Mouse (Mus musculus): Measurements from ENCODE around the gene Sorl1. TPM values are rescaled to one million over a fixed set of nuclear protein-coding genes. Genes with fewer than 3 reads are reported as not detected.

Gene Sorl1
- total RNA-seq, 2 experiments from 2014 or later = 137 to 158 TPM

GRCm38 (mm10) chr9:42035213-42035765 lies 88.8 kb downstream of the Sorl1 start:
- intact Hi-C loops (cut with DNase I) = loop anchor here (5.0 kb wide), 1 partner anchor 87 kb away; the partner anchor contains the start of gene Sorl1
- DNase-seq (ENCODE audit: low spot score in 2 of 2) = peak in 1 of 2 experiments; percentile 36

DNA sequence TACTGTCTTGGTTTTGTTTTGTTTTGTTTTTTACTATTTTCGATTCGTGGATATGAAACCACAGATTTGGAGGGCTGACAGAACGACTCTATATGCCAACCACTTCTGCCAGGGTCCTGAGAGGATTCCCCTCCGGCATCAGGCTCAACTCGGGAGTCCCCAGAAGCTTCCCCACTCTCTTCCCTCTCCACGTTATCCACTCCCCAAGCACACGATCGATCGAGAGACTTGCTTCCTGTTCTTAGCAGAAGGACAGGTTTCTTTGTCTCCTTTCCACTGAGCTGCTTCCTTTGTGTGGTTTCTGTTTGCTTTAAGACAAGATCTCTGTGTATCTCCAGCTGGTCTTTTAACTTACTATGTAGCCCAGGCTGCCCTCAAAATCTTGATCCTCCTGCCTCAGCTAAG lies 90.0 kb downstream of the Sorl1 start:
- intact Hi-C loops (cut with DNase I) = no loop called here
- DNase-seq (ENCODE audit: low spot score in 2 of 2) = no peak

DNA sequence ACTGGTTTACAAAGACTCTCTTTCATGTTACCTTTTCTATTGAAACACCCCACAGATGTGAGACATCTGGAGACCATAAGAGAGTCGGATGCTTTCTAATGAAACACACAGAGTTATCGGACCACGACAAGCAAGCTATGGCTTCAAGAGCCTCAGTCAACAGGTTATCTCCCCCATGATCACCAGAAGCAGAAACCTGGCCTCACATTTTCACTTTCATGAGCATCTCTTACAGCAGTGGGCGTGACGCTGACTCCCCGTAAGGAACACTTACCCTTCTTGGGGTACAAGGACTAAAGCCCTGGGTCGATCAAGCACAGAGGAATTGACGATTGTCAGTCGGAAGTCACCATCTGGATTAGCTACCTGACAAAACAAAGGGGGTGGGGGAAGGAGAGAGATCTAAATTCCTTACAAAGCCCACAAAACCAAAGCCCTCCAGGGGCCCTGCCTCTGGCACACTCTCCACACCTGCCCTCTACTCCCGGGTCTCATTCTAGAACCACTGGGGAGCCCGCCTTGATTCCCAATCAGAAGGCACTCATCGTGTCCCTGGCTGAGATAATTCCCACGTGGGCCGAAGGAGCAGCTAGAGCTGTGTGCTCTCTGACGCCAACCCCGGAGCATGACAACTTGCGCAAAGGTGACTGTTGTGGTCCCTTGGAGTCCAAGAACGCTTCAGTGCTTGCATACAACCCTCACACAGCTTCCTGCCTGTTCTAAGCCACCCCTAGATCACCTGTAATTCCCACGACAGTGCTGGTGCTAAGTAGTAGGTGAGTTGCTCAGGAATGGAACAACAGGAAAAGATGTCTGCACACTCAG lies 90.6 kb downstream of the Sorl1 start:
- intact Hi-C loops (cut with DNase I) = no loop called here
- DNase-seq (ENCODE audit: low spot score in 2 of 2) = no peak

GRCm38 (mm10) chr9:42032419-42032818 lies 91.7 kb downstream of the Sorl1 start:
- intact Hi-C loops (cut with DNase I) = no loop called here
- DNase-seq (ENCODE audit: low spot score in 2 of 2) = no peak

GRCm38 (mm10) chr9:42028807-42029206 lies 95.3 kb downstream of the Sorl1 start:
- intact Hi-C loops (cut with DNase I) = no loop called here
- DNase-seq (ENCODE audit: low spot score in 2 of 2) = no peak

DNA sequence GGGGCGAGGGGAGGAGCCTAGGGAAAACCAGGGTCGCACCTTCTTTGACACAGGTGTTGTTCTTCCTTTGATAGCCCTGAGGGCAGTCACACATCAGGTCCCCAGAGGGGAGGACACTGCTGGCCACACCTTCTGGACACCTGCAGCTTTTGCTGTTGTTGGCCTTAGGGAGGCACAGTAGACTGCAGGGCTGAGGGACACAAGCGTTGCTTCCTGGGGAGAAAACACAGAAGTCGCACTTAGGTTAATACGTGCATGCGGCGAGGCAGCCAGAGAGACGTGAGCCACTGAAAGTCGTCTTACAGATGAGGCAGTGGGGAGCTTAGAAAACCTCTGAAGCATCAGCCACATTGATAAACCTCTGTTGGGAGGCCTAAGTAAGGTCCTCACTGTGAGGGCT lies 99.8 kb downstream of the Sorl1 start:
- no peak for DNase-seq (ENCODE audit: low spot score in 2 of 2)
- intact Hi-C loops (cut with DNase I) = no loop called here

DNA sequence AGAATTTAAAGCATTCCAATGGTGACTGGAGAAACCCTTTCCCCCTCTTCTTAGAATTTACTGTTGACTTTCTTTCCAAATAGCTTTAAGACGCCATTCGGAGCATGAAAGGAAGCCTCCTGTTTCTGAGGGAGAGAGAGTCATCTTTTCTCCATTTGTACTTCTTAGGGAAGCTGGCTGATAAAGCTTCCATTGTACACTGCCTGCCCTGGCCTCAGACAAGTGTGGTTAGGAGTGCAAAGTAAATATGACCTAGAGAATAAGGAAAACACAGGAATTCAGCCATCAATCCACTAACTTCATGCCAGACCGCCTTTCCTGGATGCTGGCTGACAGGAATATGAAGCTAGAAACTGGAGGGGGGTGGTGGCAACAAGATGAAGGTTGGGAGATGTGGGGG lies 100.7 kb downstream of the Sorl1 start:
- intact Hi-C loops (cut with DNase I) = no loop called here
- no peak for DNase-seq (ENCODE audit: low spot score in 2 of 2)

- intact Hi-C loops (cut with DNase I) = no loop called here
- DNase-seq (ENCODE audit: low spot score in 2 of 2) = no peak
Observed at GRCm38 (mm10) chr9:42022318-42022717, 101.8 kb downstream of the Sorl1 start.

GRCm38 (mm10) chr9:42019308-42020031 lies 104.6 kb downstream of the Sorl1 start:
- intact Hi-C loops (cut with DNase I) = no loop called here
- DNase-seq (ENCODE audit: low spot score in 2 of 2) = no peak

DNA sequence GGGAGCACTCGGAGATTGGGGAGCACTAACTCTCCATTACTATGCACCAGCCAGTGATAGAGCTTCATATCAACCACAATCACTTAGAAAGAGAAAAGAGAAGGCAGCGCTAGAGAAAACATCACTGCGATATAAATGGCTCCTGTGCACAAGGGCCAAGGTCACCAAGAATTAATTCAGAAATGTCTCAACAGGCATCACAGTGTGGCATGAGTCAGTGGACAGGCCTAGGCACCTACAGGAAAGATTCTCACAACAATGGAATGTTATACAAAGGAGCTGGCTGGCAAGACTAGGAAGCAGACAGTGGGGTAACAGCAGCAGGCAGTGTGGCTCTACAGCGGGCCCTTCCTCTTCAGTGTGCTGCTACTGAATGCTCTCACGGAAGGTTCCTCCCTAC lies 115.6 kb downstream of the Sorl1 start:
- intact Hi-C loops (cut with DNase I) = no loop called here
- DNase-seq (ENCODE audit: low spot score in 2 of 2) = no peak

GRCm38 (mm10) chr9:42005101-42005500 lies 119.0 kb downstream of the Sorl1 start:
- no peak for DNase-seq (ENCODE audit: low spot score in 2 of 2)
- intact Hi-C loops (cut with DNase I) = no loop called here

GRCm38 (mm10) chr9:42004140-42004539 lies 120.0 kb downstream of the Sorl1 start:
- DNase-seq (ENCODE audit: low spot score in 2 of 2) = no peak
- intact Hi-C loops (cut with DNase I) = no loop called here

DNA sequence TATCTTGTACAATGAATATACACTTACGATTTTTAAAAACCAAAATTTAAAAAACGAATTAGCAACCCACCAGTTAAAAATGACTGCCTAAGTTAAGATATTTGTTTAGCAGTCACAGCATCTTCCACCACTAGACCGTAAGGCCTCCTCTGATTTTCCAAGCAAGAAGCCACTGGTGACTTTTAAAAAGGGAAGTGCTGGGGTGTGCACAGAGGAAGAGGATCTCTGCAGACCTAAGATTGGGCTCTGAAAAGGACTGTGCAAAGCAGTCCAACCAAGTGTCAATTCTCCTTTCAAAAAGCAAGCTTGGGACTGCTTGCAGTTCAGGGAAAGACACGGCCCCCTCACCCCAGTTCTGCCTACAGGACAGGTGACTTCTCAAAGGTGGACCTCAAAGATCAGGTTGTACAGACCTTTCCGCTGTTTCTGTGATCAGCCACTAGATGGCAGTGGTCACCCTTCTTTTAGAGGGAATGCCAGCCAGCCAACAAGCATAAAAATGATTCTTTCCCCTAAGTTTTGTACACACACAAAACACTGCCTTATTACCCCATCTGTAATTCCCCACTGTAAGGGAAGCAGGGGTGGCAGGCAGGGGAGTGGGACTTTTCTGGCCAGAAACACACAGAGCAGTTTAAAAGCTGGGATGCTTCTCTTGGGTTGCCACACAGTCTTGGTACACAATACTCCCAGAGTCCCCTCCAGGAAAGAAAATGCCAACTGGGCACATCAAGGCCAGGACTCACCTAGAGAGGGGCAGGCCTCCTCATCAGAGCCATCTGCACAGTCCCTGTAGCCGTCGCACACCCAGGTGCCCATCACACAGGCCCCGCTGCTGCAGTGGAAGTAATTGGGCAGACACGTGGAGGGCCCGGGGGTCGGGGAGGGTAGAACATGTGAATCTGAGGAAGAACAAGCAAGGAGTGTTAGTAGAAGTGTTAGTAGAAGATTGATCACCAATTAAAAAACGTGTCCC lies 124.3 kb downstream of the Sorl1 start:
- intact Hi-C loops (cut with DNase I) = loop anchor here (2.0 to 5.0 kb wide), 2 partner anchors 241 to 263 kb away; partner anchors contain the start of gene Sc5d
- peak in 1 of 2 experiments; percentile 54 for DNase-seq (ENCODE audit: low spot score in 2 of 2)

DNA sequence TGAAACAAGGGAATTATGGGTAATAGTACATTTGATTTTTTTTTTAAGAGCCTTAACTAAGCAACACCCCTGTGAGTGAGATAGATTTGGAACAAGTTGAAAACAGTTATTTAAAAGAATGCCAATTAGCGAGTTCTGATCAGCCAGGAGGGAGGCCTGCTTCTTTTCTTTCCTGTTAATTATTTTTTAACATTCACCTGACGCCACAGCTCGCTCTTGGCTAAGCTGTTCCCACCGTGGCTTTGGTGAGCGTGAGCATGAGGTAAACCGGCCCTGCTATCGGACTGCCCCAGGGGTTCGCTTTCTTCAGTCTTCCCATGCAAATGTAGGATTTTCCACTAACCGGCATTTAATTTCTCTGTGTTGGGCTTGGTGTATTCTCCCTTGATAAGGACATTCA lies 128.8 kb downstream of the Sorl1 start:
- DNase-seq (ENCODE audit: low spot score in 2 of 2) = no peak
- intact Hi-C loops (cut with DNase I) = loop anchor here (5.0 kb wide), 1 partner anchor 267 kb away; the partner anchor contains the start of gene Sc5d

- intact Hi-C loops (cut with DNase I) = no loop called here
- no peak for DNase-seq (ENCODE audit: low spot score in 2 of 2)
Observed at GRCm38 (mm10) chr9:41993821-41994220, 130.3 kb downstream of the Sorl1 start.

- DNase-seq (ENCODE audit: low spot score in 2 of 2) = no peak
- intact Hi-C loops (cut with DNase I) = no loop called here
Observed at GRCm38 (mm10) chr9:41992841-41993240, 131.3 kb downstream of the Sorl1 start.

DNA sequence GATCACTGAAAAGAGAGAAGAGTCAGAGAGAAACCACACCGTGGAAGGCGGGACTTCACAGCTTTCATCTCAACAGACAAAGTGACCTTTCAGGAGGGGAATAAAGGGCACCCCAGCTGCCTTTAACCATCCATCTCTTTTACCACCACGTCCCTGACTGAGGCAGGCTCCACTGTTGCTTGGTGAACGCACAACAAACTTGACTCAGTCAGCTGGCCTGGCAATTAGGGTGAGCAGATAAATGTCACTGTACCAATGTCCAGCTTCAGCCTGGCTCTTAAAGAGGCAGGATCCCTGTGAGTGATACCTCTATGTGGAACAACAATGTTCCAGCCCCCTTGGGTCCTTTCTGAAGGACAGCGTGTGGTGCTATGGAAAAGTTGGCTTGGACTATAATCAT lies 138.5 kb downstream of the Sorl1 start:
- no peak for DNase-seq (ENCODE audit: low spot score in 2 of 2)
- intact Hi-C loops (cut with DNase I) = no loop called here

DNA sequence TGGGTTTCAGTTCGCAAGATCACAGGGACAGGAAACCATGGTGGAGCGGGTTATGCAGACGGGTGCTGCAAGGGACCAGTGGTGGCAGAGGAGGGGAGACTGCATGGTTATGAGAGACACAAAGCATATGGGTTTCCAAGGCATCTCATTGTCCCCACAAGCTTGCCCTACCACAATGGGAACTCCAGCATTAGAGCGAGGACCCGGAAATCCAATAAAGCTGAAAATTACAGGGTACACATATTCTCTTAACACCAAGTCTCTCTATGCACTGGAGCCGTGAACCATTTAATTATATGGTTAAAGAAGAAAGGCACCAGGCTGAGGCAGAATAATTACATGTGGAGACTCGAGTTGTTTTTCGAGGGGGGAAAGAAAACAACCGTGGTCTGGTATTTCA lies 139.0 kb downstream of the Sorl1 start:
- DNase-seq (ENCODE audit: low spot score in 2 of 2) = no peak
- intact Hi-C loops (cut with DNase I) = no loop called here

GRCm38 (mm10) chr9:41984306-41984705 lies 139.8 kb downstream of the Sorl1 start:
- DNase-seq (ENCODE audit: low spot score in 2 of 2) = no peak
- intact Hi-C loops (cut with DNase I) = no loop called here
